Mouse (Mus musculus): ENCODE measurements at regions not wholly inside any gene's neighbourhood (a gene's known extent, or its start where the extent isn't known, plus 50 kb on each side); places are given as distances from the start of the nearest gene placed in this dataset.

GRCm38 (mm10) chr1:190526046-190526445, 355.5 kb upstream of the Prox1 start:
- no peak for DNase-seq (ENCODE audit: extremely low spot score, low spot score)

- DNase-seq (ENCODE audit: extremely low spot score, low spot score) = no peak
Measured at GRCm38 (mm10) chr1:190500106-190500505, 329.6 kb upstream of the Prox1 start.

- no peak for DNase-seq (ENCODE audit: extremely low spot score, low spot score)
Measured at GRCm38 (mm10) chr1:190497474-190497873, 327.0 kb upstream of the Prox1 start.

GRCm38 (mm10) chr1:190495741-190496520, 325.4 kb upstream of the Prox1 start:
- DNase-seq (ENCODE audit: extremely low spot score, low spot score) = no peak

- no peak for DNase-seq (ENCODE audit: extremely low spot score, low spot score)
Measured at GRCm38 (mm10) chr1:190486551-190487104, 316.1 kb upstream of the Prox1 start.

- no peak for DNase-seq (ENCODE audit: extremely low spot score, low spot score)
Measured at GRCm38 (mm10) chr1:190483366-190483765, 312.9 kb upstream of the Prox1 start.

- DNase-seq (ENCODE audit: extremely low spot score, low spot score) = no peak
Measured at GRCm38 (mm10) chr1:190481071-190481470, 310.6 kb upstream of the Prox1 start.

- no peak for DNase-seq (ENCODE audit: extremely low spot score, low spot score)
Measured at GRCm38 (mm10) chr1:190480601-190481000, 310.1 kb upstream of the Prox1 start.

- no peak for DNase-seq (ENCODE audit: extremely low spot score, low spot score)
Measured at GRCm38 (mm10) chr1:190472761-190473160, 302.2 kb upstream of the Prox1 start.

GRCm38 (mm10) chr1:190470336-190470735, 299.8 kb upstream of the Prox1 start:
- DNase-seq (ENCODE audit: extremely low spot score, low spot score) = no peak

GRCm38 (mm10) chr1:190457541-190458061, 287.1 kb upstream of the Prox1 start:
- no peak for DNase-seq (ENCODE audit: extremely low spot score, low spot score)

- DNase-seq (ENCODE audit: extremely low spot score, low spot score) = no peak
Measured at GRCm38 (mm10) chr1:190453549-190453948, 283.0 kb upstream of the Prox1 start.

- no peak for DNase-seq (ENCODE audit: extremely low spot score, low spot score)
Measured at GRCm38 (mm10) chr1:190452115-190452842, 281.8 kb upstream of the Prox1 start.

GRCm38 (mm10) chr1:190448263-190448662, 277.7 kb upstream of the Prox1 start:
- no peak for DNase-seq (ENCODE audit: extremely low spot score, low spot score)

GRCm38 (mm10) chr1:190447253-190447652, 276.7 kb upstream of the Prox1 start:
- DNase-seq (ENCODE audit: extremely low spot score, low spot score) = no peak

GRCm38 (mm10) chr1:190446676-190447075, 276.2 kb upstream of the Prox1 start:
- no peak for DNase-seq (ENCODE audit: extremely low spot score, low spot score)

- DNase-seq (ENCODE audit: extremely low spot score, low spot score) = no peak
Measured at GRCm38 (mm10) chr1:190444366-190444765, 273.9 kb upstream of the Prox1 start.

- DNase-seq (ENCODE audit: extremely low spot score, low spot score) = no peak
Measured at GRCm38 (mm10) chr1:190443234-190443633, 272.7 kb upstream of the Prox1 start.

GRCm38 (mm10) chr1:190442166-190442565, 271.7 kb upstream of the Prox1 start:
- DNase-seq (ENCODE audit: extremely low spot score, low spot score) = no peak

- DNase-seq (ENCODE audit: extremely low spot score, low spot score) = no peak
Measured at GRCm38 (mm10) chr1:190438789-190439188, 268.3 kb upstream of the Prox1 start.

- DNase-seq (ENCODE audit: extremely low spot score, low spot score) = no peak
Measured at GRCm38 (mm10) chr1:190422874-190423273, 252.4 kb upstream of the Prox1 start.

- DNase-seq (ENCODE audit: extremely low spot score, low spot score) = no peak
Measured at GRCm38 (mm10) chr1:190419709-190420108, 249.2 kb upstream of the Prox1 start.

Measured in neural tube, embryonic 10.5 days (tissue).